Comparison of ENCODE assay signal across 10 mouse cellular contexts in genomic region chr1:60609011-60609775, GRCm38 (mm10). TPM values are rescaled to one million over a fixed set of nuclear protein-coding genes. Genes with fewer than 3 reads are reported as not detected.
DNase-seq lines count a peak whose midpoint lies in the region; ATAC-seq lines count a peak whose summit lies in the region.
"Had no signal": no experiment of that assay in that cellular context is flagged by ENCODE, and none has a peak within 500 bp of the region (broad histone marks: within the 10 kb centered on the region; RNA-seq: fewer than 3 reads in every experiment).

No protein-coding gene starts in this region.

- H3K4me3 ChIP-seq in embryonic facial prominence, embryonic 11.5 days (ENCODE audit: low read depth, low read length): no peak overlapping the region
- H3K4me3 ChIP-seq in embryonic facial prominence, embryonic 10.5 days: no peak overlapping the region
- no peak overlapping the region for H3K4me3 ChIP-seq in heart, embryonic 15.5 days
- no peak overlapping the region for H3K4me3 ChIP-seq in kidney, embryonic 15.5 days (replicated peaks)
- H3K4me3 ChIP-seq: liver, embryonic 13.5 days; neural tube, embryonic 12.5 days had no signal

- no peaks in the 10 kb centered on the region for H3K27me3 ChIP-seq in embryonic facial prominence, embryonic 11.5 days (ENCODE audit: control insufficient read depth, insufficient read depth, low read length)
- H3K27me3 ChIP-seq in embryonic facial prominence, embryonic 10.5 days (replicated peaks; ENCODE audit: low read depth, poor library complexity, severe bottlenecking): no peaks in the 10 kb centered on the region
- H3K27me3 ChIP-seq in heart, embryonic 15.5 days: no peaks in the 10 kb centered on the region
- H3K27me3 ChIP-seq in kidney, embryonic 15.5 days: no peaks in the 10 kb centered on the region
- H3K27me3 ChIP-seq: liver, embryonic 13.5 days; neural tube, embryonic 12.5 days had no signal

- no peak for ATAC-seq in embryonic facial prominence, embryonic 11.5 days (replicated peaks; ENCODE audit: insufficient number of reproducible peaks, low FRiP score, low TSS enrichment, low read depth)
- ATAC-seq in heart, embryonic 15.5 days (replicated peaks; ENCODE audit: insufficient number of reproducible peaks, insufficient read depth, low FRiP score, low read depth): peak; percentile 58
- peak; percentile 73 for ATAC-seq in kidney, embryonic 15.5 days (replicated peaks; ENCODE audit: low FRiP score)
- no peak for ATAC-seq in monocyte, adult 5-6 weeks (replicated peaks; ENCODE audit: insufficient number of reproducible peaks, low FRiP score, low TSS enrichment, poor library complexity, severe bottlenecking)

- peak; percentile 59 for DNase-seq in embryonic facial prominence, embryonic 11.5 days (ENCODE audit: low spot score)
- no peak for DNase-seq in embryonic facial prominence, embryonic 10.5 days (ENCODE audit: low spot score)
- DNase-seq in lung, postnatal 36 days: peak; percentile 89
- DNase-seq in spleen, adult 12 weeks (ENCODE audit: low spot score): no peak
- DNase-seq in layer of hippocampus, postnatal 36 days: no peak
- DNase-seq: liver, embryonic 13.5 days had no signal

- no peak overlapping the region for H3K27ac ChIP-seq in embryonic facial prominence, embryonic 11.5 days (replicated peaks; ENCODE audit: low read depth, low read length)
- H3K27ac ChIP-seq in embryonic facial prominence, embryonic 10.5 days (replicated peaks): no peak overlapping the region
- peak overlapping the region; percentile 83 for H3K27ac ChIP-seq in heart, embryonic 15.5 days
- H3K27ac ChIP-seq in kidney, embryonic 15.5 days: peak overlapping the region; percentile 81
- H3K27ac ChIP-seq: liver, embryonic 13.5 days; neural tube, embryonic 12.5 days had no signal

- no peaks in the 10 kb centered on the region for H3K9me3 ChIP-seq in embryonic facial prominence, embryonic 11.5 days (replicated peaks; ENCODE audit: control insufficient read depth, low read length)
- H3K9me3 ChIP-seq in embryonic facial prominence, embryonic 10.5 days: no peaks in the 10 kb centered on the region
- H3K9me3 ChIP-seq in heart, embryonic 15.5 days (replicated peaks): no peaks in the 10 kb centered on the region
- H3K9me3 ChIP-seq in kidney, embryonic 15.5 days (replicated peaks): no peaks in the 10 kb centered on the region
- H3K9me3 ChIP-seq: liver, embryonic 13.5 days; neural tube, embryonic 12.5 days had no signal

- H3K9ac ChIP-seq in embryonic facial prominence, embryonic 11.5 days (replicated peaks; ENCODE audit: low read length): no peak overlapping the region
- no peak overlapping the region for H3K9ac ChIP-seq in heart, embryonic 15.5 days
- no peak overlapping the region for H3K9ac ChIP-seq in kidney, embryonic 15.5 days
- H3K9ac ChIP-seq: liver, embryonic 13.5 days; neural tube, embryonic 12.5 days had no signal

- WGBS in embryonic facial prominence, embryonic 11.5 days: 79% methylated on average over 8 of the region's 8 CpGs
- 87% methylated on average over 8 of the region's 8 CpGs for WGBS in embryonic facial prominence, embryonic 10.5 days
- WGBS in heart, embryonic 15.5 days: 45% methylated on average over 8 of the region's 8 CpGs
- 75% methylated on average over 8 of the region's 8 CpGs for WGBS in kidney, embryonic 15.5 days

- no peaks in the 10 kb centered on the region for H3K36me3 ChIP-seq in embryonic facial prominence, embryonic 11.5 days (replicated peaks; ENCODE audit: control insufficient read depth, insufficient read depth, low read depth, low read length)
- no peaks in the 10 kb centered on the region for H3K36me3 ChIP-seq in embryonic facial prominence, embryonic 10.5 days (replicated peaks)
- no peaks in the 10 kb centered on the region for H3K36me3 ChIP-seq in heart, embryonic 15.5 days
- no peaks in the 10 kb centered on the region for H3K36me3 ChIP-seq in kidney, embryonic 15.5 days
- H3K36me3 ChIP-seq: liver, embryonic 13.5 days; neural tube, embryonic 12.5 days had no signal

- no peaks in the 10 kb centered on the region for H3K4me1 ChIP-seq in embryonic facial prominence, embryonic 11.5 days (ENCODE audit: control insufficient read depth, insufficient read depth, low read length)
- no peaks in the 10 kb centered on the region for H3K4me1 ChIP-seq in embryonic facial prominence, embryonic 10.5 days
- H3K4me1 ChIP-seq in heart, embryonic 15.5 days (replicated peaks): peaks cover 22% of the 10 kb centered on the region
- no peaks in the 10 kb centered on the region for H3K4me1 ChIP-seq in kidney, embryonic 15.5 days
- H3K4me1 ChIP-seq: liver, embryonic 13.5 days; neural tube, embryonic 12.5 days had no signal

- no peak overlapping the region for H3K4me2 ChIP-seq in embryonic facial prominence, embryonic 11.5 days (ENCODE audit: low read depth, low read length)
- H3K4me2 ChIP-seq in heart, embryonic 15.5 days: no peak overlapping the region
- H3K4me2 ChIP-seq in kidney, embryonic 15.5 days: no peak overlapping the region
- H3K4me2 ChIP-seq: liver, embryonic 13.5 days; neural tube, embryonic 12.5 days had no signal

RNA-seq across cellular contexts. Expression of gene Raph1, which starts 42.3 kb away (rescaled TPM):
- polyA plus RNA-seq in embryonic facial prominence, embryonic 11.5 days (2014; fragmentation: Nextera tagmentation; extraction: Ambion mirVana): 23.1 and 25.5 TPM in 2 replicates
- 20.8 and 26.1 TPM in 2 replicates for polyA plus RNA-seq in embryonic facial prominence, embryonic 10.5 days (2016; fragmentation: Nextera tagmentation; extraction: Ambion mirVana)
- 51.7 and 55.1 TPM in 2 replicates for polyA plus RNA-seq in heart, embryonic 15.5 days (2015; fragmentation: Nextera tagmentation; extraction: Ambion mirVana)
- polyA plus RNA-seq in kidney, embryonic 15.5 days (2015; fragmentation: Nextera tagmentation; extraction: Ambion mirVana): 35.1 and 36.4 TPM in 2 replicates
- 7.5 to 20.5 TPM (median 10.5 TPM) in 3 replicates for total RNA-seq in monocyte, adult 5-6 weeks (2017)
- total RNA-seq in layer of hippocampus, postnatal 36 days (2021): 10 to 100 TPM; 60.6 to 61.1 TPM

Comparison
In these comparisons a context has a peak if more than half of its experiments do, and no peak if none do; other contexts are left out.
1. DNase-seq: peak in embryonic facial prominence, embryonic 11.5 days (single experiment) and lung, postnatal 36 days (single experiment); none in embryonic facial prominence, embryonic 10.5 days (single experiment), spleen, adult 12 weeks (single experiment) and layer of hippocampus, postnatal 36 days (0 of 2).
2. ATAC-seq: peak in heart, embryonic 15.5 days (single experiment) and kidney, embryonic 15.5 days (single experiment); none in embryonic facial prominence, embryonic 11.5 days (single experiment) and monocyte, adult 5-6 weeks (single experiment).
3. H3K27ac ChIP-seq: peak in heart, embryonic 15.5 days (single experiment) and kidney, embryonic 15.5 days (single experiment); none in embryonic facial prominence, embryonic 11.5 days (single experiment) and embryonic facial prominence, embryonic 10.5 days (single experiment).